Mouse (Mus musculus): ENCODE data around the gene Fam222b.

The Fam222b gene

GRCm38 (mm10) chr11:78094504-78095143 is at the start of gene Fam222b:
TSS of gene Fam222b (plus strand) at chr11:78094660.
- in situ Hi-C loops (cut with MboI, MseI) = no loop called here

GRCm38 (mm10) chr11:78044758-78045251 is 49.7 kb upstream of the Fam222b start:
- in situ Hi-C loops (cut with MboI, MseI) = loop anchor here in 1 of 2 experiments (5.0 kb wide), 1 partner anchor 42 kb away; no protein-coding TSS in a partner anchor

GRCm38 (mm10) chr11:78048637-78049036 is 45.8 kb upstream of the Fam222b start:
- in situ Hi-C loops (cut with MboI, MseI) = loop anchor here in 1 of 2 experiments (5.0 kb wide), 1 partner anchor 39 kb away; no protein-coding TSS in a partner anchor

- in situ Hi-C loops (cut with MboI, MseI) = no loop called here
These were observed 41.4 kb upstream of the Fam222b start for GRCm38 (mm10) chr11:78053078-78053477.

GRCm38 (mm10) chr11:78056946-78057345 is 37.5 kb upstream of the Fam222b start:
- in situ Hi-C loops (cut with MboI, MseI) = no loop called here

- in situ Hi-C loops (cut with MboI, MseI) = no loop called here
These were observed 34.4 kb upstream of the Fam222b start for GRCm38 (mm10) chr11:78059833-78060757.

- in situ Hi-C loops (cut with MboI, MseI) = no loop called here
These were observed 31.9 kb upstream of the Fam222b start for GRCm38 (mm10) chr11:78062563-78062962.

- in situ Hi-C loops (cut with MboI, MseI) = no loop called here
These were observed 28.6 kb upstream of the Fam222b start for GRCm38 (mm10) chr11:78065906-78066305.

GRCm38 (mm10) chr11:78066641-78067040 is 27.8 kb upstream of the Fam222b start:
- in situ Hi-C loops (cut with MboI, MseI) = no loop called here

GRCm38 (mm10) chr11:78067566-78067965 is 26.9 kb upstream of the Fam222b start:
- in situ Hi-C loops (cut with MboI, MseI) = no loop called here

- in situ Hi-C loops (cut with MboI, MseI) = no loop called here
These were observed 25.3 kb upstream of the Fam222b start for GRCm38 (mm10) chr11:78069130-78069529.

GRCm38 (mm10) chr11:78069646-78070045 is 24.8 kb upstream of the Fam222b start:
- in situ Hi-C loops (cut with MboI, MseI) = loop anchor here (5.0 to 10.0 kb wide), 2 partner anchors 58 to 685 kb away; partner anchors contain the start of gene Ccnq (in 1 of the 2)

GRCm38 (mm10) chr11:78071938-78072337 is 22.5 kb upstream of the Fam222b start:
- in situ Hi-C loops (cut with MboI, MseI) = loop anchor here (5.0 to 10.0 kb wide), 2 partner anchors 55 to 683 kb away; partner anchors contain the start of gene Ccnq (in 1 of the 2)

- in situ Hi-C loops (cut with MboI, MseI) = loop anchor here (5.0 to 10.0 kb wide), 2 partner anchors 55 to 682 kb away; partner anchors contain the start of gene Ccnq (in 1 of the 2)
These were observed 21.9 kb upstream of the Fam222b start for GRCm38 (mm10) chr11:78072425-78073130.

GRCm38 (mm10) chr11:78073577-78074276 is 20.7 kb upstream of the Fam222b start:
- in situ Hi-C loops (cut with MboI, MseI) = loop anchor here (5.0 to 10.0 kb wide), 2 partner anchors 54 to 681 kb away; partner anchors contain the start of gene Ccnq (in 1 of the 2)

GRCm38 (mm10) chr11:78074277-78074652 is 20.2 kb upstream of the Fam222b start:
- in situ Hi-C loops (cut with MboI, MseI) = loop anchor here (5.0 to 10.0 kb wide), 2 partner anchors 53 to 681 kb away; partner anchors contain the start of gene Ccnq (in 1 of the 2)

GRCm38 (mm10) chr11:78074666-78075065 is 19.8 kb upstream of the Fam222b start:
- in situ Hi-C loops (cut with MboI, MseI) = loop anchor here (5.0 to 10.0 kb wide), 2 partner anchors 53 to 680 kb away; partner anchors contain the start of gene Ccnq (in 1 of the 2)

- in situ Hi-C loops (cut with MboI, MseI) = loop anchor here (5.0 to 10.0 kb wide), 3 partner anchors 87 to 1715 kb away; partner anchors contain the start of genes Ccnq (in 1 of the 2) and Traf4 (in 1 of the 2)
These were observed 14.2 kb upstream of the Fam222b start, which contains the start of gene Eral1 for GRCm38 (mm10) chr11:78079961-78080921. TSS of gene Eral1 (minus strand) at chr11:78080383.

GRCm38 (mm10) chr11:78083595-78083994 is 10.9 kb upstream of the Fam222b start:
- in situ Hi-C loops (cut with MboI, MseI) = loop anchor here in 1 of 2 experiments (5.0 to 10.0 kb wide), 2 partner anchors 84 to 1711 kb away; partner anchors contain the start of gene Traf4

All from T-helper 17 cell (primary cell).